Mouse (Mus musculus): Measurements from ENCODE around the gene Clpx. TPM values are rescaled to one million over a fixed set of nuclear protein-coding genes. Genes with fewer than 3 reads are reported as not detected.
A peak's percentile ranks its signal among the peaks of the same experiment; 100 is the strongest.
"Not testable (repeated sequence)": the region's sequence is repeated elsewhere in the genome, so short reads cannot be mapped to it uniquely, and the experiment has no call there.

Gene Clpx
- 49.8 and 55.5 TPM in 2 replicates for polyA plus RNA-seq (2015; fragmentation: Nextera tagmentation; extraction: Ambion mirVana)

DNA sequence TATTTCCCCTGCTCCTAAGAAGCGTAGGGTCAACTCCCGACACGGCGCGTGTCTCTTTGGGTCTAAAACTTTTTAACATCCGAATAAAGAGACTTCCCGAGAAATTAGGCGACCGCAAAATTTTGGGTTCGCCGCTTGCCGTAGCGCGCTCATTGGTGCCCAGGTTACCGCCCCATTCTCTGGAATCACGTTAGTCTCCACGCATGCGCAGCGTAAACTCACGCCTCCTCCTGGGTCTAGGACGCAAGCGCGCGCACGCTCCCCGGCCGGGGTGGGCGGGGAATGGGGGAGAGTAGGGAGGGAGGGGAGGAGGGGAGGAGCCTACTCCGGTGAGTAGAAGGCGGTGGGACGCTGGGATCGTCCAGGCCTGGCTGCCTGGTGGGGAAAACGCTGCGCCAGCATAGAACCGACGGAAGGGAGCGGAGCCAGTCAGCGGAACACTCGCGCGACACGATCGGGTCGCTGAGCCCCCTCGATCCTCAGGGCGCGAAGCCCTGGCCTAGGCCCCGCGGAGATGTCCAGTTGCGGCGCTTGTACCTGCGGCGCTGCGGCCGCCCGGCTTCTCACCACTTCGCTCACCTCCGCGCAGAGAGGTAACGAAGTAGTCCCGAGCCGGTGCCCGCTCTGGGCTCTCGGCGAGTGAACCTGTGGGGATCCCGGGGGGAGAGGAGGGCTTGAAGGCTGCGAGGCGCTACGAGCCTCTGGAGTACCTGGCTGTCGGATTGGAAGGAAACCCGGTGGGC, at the start of gene Clpx:
TSS of gene Clpx (plus strand) at position 288 of the 743 bp plus-strand sequence.
- peak; percentile 99 for DNase-seq (ENCODE audit: low spot score)

DNA sequence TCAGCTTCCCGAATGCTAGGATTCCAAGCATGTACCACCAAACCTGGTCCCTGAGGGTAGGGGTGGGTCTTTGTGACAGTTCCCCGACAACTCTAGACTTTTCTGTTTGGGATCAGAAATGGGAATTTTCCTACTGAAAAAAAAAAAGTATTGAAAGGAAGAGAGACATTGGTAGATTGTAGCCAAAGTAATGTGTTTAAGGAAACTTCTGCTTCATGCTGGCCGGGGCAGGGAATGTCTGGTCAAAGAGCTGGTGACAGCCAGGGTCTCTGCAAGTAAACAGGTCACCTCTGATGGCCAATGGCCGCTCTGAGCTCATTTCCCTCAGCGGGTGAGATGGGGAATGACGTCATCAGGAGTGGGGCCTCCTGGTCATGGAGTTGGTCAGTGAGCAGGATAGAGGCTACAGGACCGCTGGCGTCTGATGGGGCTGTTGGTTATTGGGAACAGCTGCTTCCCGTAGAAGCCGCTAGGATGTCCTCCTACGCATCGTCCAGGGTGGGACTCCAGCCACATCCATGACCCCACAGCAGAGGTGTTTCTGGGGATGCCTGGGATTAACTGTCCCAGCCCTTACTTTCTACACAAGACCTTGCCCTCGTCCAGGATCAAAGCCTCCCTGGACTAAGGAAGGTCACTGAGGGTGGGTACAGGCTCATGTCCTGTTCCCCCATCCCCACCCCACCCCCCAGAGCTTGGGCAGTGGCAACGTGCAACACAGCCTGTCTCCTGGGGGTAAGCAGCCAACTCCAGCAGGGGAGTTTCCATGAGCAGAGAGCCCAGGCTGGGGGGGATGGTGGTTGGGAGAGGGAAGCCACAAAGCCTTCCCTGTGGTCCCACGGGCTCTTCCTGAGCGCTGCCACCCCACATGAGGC, 46.3 kb upstream of the Clpx start:
- DNase-seq (ENCODE audit: low spot score), result no peak

DNA sequence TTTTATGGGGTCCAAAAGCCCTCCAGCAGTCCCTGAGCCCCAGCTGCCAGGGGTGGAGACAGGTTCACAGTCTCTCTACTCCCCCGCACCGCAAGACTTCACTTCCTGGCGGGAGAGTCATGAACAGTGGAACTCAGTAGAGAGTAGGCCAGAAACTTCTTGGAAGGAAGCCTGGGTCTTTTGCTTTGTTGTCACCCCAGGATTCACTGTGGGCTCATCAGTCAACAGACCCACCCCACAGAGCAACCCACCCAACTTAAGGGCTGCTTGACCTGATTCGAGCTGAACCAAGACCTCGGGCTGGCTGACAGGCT, 45.7 kb upstream of the Clpx start:
- peak; percentile 22 for DNase-seq (ENCODE audit: low spot score)

DNA sequence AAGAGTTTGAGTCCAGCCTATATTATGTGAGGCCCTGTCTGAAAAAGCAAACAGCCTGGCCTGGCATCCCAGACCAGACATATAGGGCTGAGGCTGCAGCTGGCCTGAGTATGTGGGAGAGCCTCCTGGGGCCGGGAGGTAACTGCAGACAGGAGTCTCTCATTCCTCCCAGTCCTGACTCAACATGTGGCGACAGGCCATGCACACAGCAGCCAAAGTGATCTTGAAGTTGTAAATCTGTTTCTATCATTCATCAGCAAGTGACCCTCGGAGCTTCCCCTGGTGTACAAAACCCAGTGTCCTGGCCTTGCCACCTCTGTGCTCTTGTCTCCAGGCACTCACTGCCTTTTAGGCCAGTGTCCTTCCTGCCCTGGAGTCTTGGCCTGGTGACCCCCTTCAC, 42.0 kb upstream of the Clpx start:
- DNase-seq (ENCODE audit: low spot score), result no peak

DNA sequence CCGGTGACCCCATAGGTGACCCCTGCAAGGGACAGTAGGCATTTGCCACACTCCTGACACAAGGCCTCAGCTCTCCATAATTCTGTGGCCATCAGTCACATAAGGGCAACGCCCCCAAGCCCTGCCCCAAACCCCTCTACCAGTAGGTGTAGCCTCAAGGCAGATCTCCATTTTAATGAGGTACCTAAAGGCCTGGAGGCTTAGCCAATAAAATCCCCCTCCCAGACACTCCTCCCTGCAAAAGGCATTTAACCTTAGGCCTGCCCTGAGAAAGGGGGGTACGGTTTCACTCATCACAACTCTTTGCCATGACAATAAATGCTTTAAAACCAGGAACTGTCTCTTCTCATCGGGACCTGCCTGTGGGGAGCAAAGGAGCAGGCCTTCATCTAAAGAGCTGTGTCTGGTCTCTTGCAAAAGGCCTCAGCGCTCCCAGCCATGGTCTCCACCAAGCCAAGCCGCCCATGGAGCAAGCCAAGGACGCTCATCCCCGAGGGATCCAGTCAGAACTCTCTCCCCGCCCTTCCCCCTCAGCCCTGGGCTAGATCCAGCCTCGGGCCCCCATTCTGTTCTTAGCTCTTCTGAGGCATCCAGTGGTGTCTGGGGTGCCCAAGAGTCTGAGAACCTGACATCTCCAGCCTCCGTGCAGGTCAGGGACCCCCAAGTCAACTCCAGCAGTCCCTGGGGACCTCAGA, 38.0 kb upstream of the Clpx start:
- no peak for DNase-seq (ENCODE audit: low spot score)

DNA sequence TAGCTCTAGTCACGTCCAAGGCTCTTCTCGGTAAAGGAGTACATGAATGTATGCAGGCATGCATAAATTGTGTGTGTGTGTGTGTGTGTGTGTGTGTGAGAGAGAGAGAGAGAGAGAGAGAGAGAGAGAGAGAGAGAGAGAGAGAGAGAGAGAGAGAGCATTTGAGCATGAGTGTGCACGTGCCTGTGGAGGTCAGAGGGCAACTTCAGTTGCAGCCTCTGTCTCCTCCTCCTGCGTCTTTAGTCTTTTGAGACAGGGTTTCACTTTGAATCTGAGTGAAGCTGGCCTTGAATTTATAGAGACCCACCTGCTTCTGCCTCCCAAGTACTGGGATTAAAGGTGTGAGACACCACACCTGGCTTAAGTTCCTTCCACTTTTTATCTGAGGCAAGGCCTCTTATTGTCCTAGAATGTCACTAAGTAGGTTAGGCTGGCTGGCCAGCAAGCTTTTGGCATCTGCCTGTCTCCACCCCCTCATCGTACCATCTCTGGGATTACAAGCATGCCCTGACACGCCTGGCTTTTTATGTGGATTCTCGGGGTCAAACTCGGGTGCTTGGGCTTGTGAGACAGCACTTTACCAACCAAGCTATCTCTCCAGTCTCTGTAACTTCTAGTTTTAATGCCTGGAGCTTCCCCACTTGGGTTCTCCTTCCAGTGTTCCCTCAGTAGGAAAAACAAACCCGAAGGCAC, 36.7 kb upstream of the Clpx start:
- DNase-seq (ENCODE audit: low spot score), result no peak

DNA sequence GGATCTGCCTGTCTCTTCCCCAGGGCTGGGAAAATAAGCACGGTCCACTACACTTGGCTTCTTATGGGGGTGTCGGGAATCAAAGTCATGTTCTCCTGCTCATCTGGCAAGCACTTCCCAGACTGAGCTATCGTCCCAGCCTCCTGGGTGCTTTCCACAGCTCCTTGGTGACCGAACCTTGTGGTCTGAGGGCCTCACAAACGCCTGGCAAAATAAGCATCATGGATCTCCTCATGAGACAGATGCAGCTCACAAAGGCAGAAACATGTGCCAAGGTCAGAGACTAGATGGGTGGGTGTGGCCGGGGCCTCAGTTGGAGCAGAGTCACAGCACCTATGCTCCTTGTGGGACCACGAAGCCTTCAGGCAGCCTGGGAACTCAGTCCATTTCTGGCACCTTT, 34.7 kb upstream of the Clpx start:
- no peak for DNase-seq (ENCODE audit: low spot score)

DNA sequence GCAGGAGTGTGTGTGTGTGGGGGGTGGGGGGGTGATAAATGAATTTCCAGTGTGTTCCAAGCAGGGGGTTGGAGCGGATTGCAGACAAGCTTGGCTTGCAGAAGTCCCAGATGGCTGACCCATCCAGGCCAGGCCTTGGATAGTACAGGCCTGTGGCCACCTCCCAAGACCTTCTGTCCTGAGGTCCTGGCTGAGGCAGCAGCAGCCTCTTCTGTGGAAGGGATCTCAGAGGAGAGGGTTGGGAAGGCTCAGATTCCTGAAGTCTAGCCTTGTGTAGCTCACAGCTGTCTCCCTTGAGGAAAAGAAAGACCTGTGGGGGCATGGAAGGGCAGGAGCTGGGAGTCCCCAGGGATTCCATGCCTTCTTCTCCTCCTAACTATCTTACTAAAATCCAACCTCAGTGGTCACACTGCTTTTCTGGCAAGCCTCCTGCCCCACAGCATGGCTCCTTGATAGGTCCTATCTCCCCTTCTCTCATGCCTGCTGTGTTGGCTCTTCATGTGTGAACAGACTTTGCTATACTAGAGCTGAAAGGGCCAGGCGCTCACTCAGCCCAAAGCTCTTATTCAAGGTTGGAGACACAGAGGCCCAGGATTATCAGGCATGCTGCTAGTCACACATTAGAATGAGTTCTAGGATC, 32.3 kb upstream of the Clpx start:
- no peak for DNase-seq (ENCODE audit: low spot score)

DNA sequence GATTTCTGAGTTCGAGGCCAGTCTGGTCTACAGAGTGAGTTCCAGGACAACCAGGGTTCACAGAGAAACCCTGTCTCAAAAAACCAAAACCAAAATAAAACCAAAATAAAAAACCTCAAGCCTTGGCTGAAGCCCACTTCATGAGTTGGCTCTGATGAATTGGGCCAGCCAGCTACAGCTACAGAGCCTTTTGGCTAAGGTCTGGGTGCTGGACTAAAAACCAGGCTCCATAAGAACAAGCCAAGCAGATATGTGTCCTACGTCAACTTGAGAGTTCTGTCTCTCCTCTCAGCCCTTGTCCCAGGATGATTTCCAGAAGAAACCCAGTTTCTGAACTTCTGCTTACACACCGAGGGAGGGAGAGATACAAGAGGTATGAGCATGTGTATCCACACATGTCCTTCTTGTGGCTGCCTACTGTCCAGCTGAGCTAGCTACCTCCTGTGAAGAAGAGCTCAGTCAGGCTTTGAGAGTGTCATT, 31.4 kb upstream of the Clpx start:
- DNase-seq (ENCODE audit: low spot score), result no peak

DNA sequence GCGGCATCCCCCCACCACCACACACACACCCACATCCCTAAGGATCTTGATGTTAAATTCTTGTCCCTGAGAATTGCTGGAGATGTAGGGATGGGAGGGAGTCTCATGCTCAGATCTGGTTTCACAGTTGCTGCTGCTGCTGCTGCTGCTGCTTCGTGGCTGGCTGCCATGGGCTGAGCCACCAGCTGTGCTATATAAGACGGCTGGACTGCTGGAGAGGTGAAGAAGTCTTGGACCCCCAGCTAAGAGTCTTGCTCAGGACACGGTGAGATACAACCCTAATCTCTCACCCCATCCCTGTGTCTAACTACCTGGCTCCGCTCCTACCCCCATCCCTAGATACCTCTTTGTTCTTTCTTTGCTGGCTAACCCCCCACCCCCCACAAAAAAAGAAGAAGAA, 29.1 kb upstream of the Clpx start, which contains the start of gene Cilp:
TSS of gene Cilp (plus strand) at position 222 of the 400 bp plus-strand sequence.
- DNase-seq (ENCODE audit: low spot score), result no peak

DNA sequence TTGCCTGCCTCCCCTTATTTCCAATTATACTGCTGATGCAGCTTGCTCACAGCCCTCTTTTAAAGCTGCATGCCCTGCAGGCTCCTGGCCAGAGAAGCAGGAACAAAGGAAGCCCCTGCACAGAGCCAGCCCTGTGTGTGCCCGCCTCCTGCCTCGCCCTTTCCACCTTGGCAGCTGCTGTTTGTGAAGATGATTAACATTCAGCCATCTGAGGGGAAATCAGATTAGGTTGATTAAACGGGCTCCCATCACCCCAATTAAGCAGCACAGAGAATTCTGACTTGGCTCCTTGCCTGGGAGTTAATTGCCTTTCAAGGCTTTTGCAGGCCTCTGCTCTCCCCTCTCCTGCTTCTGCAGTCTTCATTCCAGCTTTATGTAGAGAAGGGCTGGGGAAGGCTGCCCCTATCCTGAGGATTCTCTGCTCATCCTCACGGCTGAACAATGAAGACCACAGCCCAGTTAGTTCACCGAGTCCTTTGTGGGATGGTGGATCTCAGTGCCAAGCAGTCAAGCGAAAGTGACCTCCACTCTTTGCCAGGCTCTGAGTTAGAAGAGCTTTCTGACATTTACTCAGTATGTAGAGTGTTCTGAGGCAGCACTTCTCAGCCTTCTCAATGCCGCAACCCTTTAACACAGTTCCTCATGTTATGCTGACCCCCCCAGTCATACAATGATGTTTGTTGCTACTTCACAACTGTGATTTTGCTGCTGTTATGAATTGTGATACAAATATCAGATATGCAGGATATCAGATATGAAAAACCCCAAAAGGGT, 26.1 kb upstream of the Clpx start:
- no peak for DNase-seq (ENCODE audit: low spot score)

DNA sequence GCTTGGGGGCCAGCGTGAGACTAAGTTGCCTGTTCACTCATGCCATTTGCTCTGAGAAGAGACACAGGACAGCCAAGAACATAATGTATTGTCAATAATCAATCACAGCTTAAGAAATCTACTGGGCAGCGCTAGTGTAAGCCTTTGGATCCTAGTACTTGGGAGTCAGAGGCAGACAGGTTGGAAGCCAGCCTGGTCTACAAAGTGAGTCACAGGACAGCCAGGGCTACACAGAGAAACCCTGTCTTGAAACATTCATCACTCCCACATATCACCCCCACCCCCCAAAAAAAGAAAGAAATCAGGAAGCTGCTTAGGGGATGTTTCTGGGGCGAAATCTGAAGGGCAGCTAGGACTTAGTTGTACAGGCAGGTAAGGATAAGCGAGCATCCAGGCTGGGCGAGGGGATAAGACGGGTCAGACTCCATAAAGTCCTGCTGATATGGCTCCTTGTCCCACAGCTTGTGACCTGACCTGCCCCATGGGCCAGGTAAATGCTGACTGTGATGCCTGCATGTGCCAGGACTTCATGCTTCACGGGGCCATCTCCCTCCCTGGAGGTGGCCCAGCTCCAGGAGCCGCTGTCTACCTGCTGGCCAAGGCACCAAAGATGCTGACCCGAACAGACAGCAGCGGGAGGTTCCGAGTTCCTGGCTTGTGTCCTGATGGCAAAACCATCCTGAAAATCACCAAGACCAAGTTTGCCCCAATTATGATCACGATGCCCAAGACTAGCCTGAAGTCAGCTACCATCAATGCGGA, 20.8 kb upstream of the Clpx start:
- no peak for DNase-seq (ENCODE audit: low spot score)

DNA sequence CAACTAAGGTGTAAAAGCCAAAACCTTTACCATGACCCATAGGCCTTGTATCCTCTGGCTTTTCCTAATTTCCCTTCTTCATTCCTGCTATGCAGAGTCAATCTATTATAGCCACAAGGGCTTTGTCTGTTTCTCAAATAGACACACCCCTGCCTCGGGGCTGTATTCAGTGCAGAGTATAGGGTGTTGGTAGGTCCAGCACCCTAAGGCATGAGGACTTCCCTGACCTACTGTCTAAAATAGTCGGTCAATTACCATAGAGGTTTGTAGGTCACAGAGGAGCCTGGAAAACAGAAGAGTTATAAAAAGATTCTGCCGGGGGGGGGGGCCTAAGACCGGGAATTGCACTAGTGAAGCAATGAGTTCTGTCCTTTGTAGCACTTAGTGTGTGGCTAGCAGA, 20.2 kb upstream of the Clpx start:
- DNase-seq (ENCODE audit: low spot score), result no peak

DNA sequence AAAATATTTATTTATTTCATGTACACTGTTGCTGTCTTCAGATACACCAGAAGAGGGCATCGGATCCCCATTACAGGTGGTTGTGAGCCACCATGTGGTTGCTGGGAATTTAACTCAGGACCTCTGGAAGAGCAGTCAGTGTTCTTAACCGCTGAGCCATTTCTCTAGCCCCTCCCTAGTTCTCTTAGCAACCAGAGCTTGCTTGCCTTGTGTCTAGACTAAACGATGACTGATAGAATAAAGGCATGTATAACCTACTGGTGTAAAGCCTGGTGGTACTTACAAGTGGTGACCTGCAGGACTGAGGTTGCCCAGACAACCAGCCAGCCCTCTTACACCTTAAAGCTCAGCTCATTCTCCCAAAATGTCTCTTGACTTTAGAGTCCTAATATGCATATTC, 19.2 kb upstream of the Clpx start:
- DNase-seq (ENCODE audit: low spot score), result not testable (repeated sequence)

DNA sequence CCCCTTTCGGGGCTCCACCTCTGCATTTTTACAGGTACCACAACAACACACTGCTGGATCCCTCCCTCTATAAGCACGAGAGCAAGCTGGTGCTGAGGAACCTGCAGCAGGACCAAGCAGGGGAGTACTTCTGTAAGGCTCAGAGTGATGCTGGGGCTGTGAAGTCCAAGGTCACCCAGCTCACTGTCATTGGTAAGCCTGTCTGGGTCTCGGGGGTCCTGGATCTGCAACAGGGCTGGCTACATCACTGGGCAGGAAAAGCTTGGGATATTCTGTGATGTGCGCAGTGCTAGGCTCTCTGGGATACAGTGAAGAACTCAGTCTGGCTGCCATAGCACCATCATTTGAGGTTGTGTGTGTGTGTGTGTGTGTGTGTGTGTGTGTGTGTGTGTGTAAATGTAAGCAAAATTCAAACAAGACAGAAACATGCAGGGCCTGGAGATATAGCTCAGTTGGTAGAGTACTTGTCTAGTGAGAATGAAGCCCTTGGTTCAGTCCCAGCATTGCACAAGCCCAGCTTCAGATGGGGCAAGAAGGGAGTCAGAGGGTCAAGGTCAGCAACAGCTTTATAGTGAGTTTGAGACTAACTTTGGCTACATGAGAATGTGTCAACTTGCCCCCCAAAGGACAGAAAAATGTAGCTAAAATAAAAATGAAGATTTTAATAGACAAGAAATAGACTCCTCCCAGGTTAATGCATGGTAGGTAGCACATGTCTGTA, 18.1 kb upstream of the Clpx start:
- DNase-seq (ENCODE audit: low spot score), result no peak

DNA sequence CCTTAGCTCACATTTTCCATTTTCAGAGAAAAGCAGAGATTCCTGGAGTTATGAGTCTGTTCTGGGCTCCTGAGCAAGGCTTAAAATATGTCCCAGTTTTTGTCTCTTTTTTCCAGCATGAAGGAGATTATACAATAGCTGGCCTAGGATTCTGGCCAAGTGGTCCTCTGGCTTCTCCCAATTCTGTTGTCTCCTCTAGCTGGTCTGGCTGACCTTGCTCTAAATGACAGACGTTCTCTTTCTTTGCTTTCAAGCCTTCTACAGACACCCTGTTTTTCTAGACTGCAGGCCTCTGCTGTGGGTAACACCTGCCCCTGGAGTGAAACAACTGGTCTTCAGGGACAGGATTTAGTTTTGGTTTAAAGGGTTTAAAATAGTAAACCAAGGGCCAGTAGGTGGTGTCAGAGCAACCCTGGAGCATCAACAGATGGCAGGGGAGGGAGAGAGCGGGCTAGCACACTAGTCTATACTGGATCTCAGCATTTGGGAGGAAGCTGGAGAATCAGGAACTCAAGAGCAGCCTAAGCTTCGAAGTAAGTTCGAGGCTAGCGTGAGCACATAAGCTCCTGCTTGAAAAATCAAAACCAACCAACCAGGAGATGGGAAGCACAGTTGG, 12.4 kb upstream of the Clpx start:
- DNase-seq (ENCODE audit: low spot score), result no peak

DNA sequence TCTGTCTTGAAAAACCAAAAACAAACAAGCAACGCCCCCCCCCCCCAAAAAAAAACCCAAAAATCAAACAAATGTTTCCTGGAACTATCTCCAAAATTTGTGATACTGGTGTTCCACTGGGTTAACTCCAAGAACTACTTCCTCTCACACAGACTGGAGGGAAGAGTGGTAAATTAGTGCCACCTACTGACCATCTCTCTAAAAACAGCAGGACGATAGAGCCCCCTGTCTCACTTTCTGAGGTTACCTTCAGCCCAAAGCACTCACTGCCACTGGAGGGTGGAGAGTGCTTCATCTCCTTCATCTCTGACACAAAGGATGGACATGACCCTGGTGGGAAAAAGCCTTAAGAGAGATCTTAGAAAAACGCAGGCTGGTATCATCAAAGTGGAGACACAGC, 10.8 kb upstream of the Clpx start:
- DNase-seq (ENCODE audit: low spot score), result peak; percentile 55

DNA sequence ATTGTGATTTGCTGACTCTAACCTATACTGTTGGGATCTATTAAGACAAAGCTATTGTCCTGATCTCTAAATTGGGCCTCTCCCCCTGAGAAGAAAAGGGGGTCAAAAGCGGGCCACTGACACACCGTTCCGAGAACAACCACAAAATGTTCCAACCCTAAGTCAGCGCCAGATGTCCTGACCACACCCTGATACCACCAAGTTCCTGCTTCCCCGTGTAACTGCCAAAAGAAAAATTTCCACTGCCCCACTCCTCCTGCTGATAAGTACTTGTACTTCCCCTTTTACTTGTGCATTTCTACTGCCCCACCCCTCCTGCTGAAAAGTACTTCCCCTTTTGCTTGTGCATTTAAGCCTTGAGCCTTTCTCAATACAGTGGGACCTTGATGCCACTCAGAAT, 5.8 kb upstream of the Clpx start:
- not testable (repeated sequence) for DNase-seq (ENCODE audit: low spot score)
